Mouse (Mus musculus) hindbrain, embryonic 15.5 days (tissue): ENCODE data around the gene Icam5. TPM values are rescaled to one million over a fixed set of nuclear protein-coding genes. Genes with fewer than 3 reads are reported as not detected.
A peak's percentile ranks its signal among the peaks of the same experiment; 100 is the strongest.
"Not testable (repeated sequence)": the region's sequence is repeated elsewhere in the genome, so short reads cannot be mapped to it uniquely, and the experiment has no call there.

Experiments used
- ATAC-seq: fragments of 200-750 bp; cut with Nextera tagmentation; 2 replicates; pipeline ENCODE4 v1.8.0; 2017; ENCODE audit warnings: low read depth, moderate number of reproducible peaks, moderate TSS enrichment; ENCODE audit not compliant: low FRiP score
- H3K27ac ChIP-seq: fragments of 300-500 bp; sonication (generic); replicated peaks from 2 replicates; pipeline ENCODE4 v1.5.1; 2015; ENCODE audit warnings: mild to moderate bottlenecking, inconsistent platforms
- H3K27me3 ChIP-seq: fragments of 300-500 bp; sonication (generic); 2 replicates; pipeline ENCODE4 v1.6.1; 2015; ENCODE audit warnings: control low read depth, inconsistent platforms
- H3K36me3 ChIP-seq: fragments of 300-500 bp; sonication (generic); 2 replicates; pipeline ENCODE4 v1.6.1; 2015; ENCODE audit warnings: control low read depth, inconsistent platforms
- H3K4me1 ChIP-seq: fragments of 300-500 bp; sonication (generic); replicated peaks from 2 replicates; pipeline ENCODE4 v1.6.1; 2015; ENCODE audit warnings: control low read depth, inconsistent platforms
- H3K4me2 ChIP-seq: fragments of 300-500 bp; sonication (generic); 2 replicates; pipeline ENCODE4 v1.6.1; 2015; ENCODE audit warnings: moderate library complexity, mild to moderate bottlenecking, inconsistent platforms
- H3K4me3 ChIP-seq: fragments of 300-500 bp; sonication (generic); 2 replicates; pipeline ENCODE4 v1.5.1; 2015; ENCODE audit warnings: mild to moderate bottlenecking, inconsistent platforms
- H3K9ac ChIP-seq: fragments of 300-500 bp; sonication (generic); 2 replicates; pipeline ENCODE4 v1.6.1; 2015; ENCODE audit warnings: inconsistent platforms
- H3K9me3 ChIP-seq: fragments of 300-500 bp; sonication (generic); 2 replicates; pipeline ENCODE4 v1.6.1; 2016; ENCODE audit warnings: control low read depth, inconsistent platforms
- WGBS: fragments of 180-500 bp; shearing (Covaris S2); methylation state at CpG from one replicate; pipeline ENCODE4 v1.1.7; 2015; 5-methylcytosine and 5-hydroxymethylcytosine counted together
- polyA plus RNA-seq: library from polyadenylated mRNA; unstranded; fragments of >200 nt; fragmentation: Nextera tagmentation; extraction: Ambion mirVana; gene quantifications from 2 replicates; pipeline ENCODE4 v1.2.1, GENCODE M21; 2015

The Icam5 gene
- polyA plus RNA-seq, 1 experiment from 2014 or later, result 2.6 TPM

GRCm38 (mm10) chr9:21001651-21002200 is 30.1 kb upstream of the Icam5 start:
- ATAC-seq, result no peak
- Histone ChIP-seq H3K4me1 (peaks cover 14% of the 10 kb centered on the region), H3K27me3 (no peaks in the 10 kb centered on the region), H3K4me3 (no peak overlapping the region), H3K4me2 (peak overlapping the region; percentile 73), H3K36me3 (peaks cover 18% of the 10 kb centered on the region), H3K9me3 (no peaks in the 10 kb centered on the region), H3K9ac (no peak overlapping the region), H3K27ac (no peak overlapping the region)
- WGBS, result 75% methylated on average over 6 of the region's 6 CpGs

GRCm38 (mm10) chr9:21002270-21002626 is 29.6 kb upstream of the Icam5 start:
- no peaks in the 10 kb centered on the region for H3K27me3 ChIP-seq
- peaks cover 23% of the 10 kb centered on the region for H3K36me3 ChIP-seq
- H3K4me2 ChIP-seq, result peak overlapping the region; percentile 73
- H3K27ac ChIP-seq, result peak overlapping the region; percentile 81
- peak overlapping the region; percentile 63 for H3K9ac ChIP-seq
- peak; percentile 54; the same call in 1 of the 2 replicates for ATAC-seq
- H3K4me3 ChIP-seq, result peak overlapping the region; percentile 69
- 9% methylated on average over 7 of the region's 7 CpGs for WGBS
- no peaks in the 10 kb centered on the region for H3K9me3 ChIP-seq
- H3K4me1 ChIP-seq, result peaks cover 14% of the 10 kb centered on the region

- Histone ChIP-seq H3K4me1 (peaks cover 14% of the 10 kb centered on the region), H3K27ac (peak within 1 kb of the TSS; percentile 81), H3K9me3 (no peaks in the 10 kb centered on the region), H3K4me2 (peak within 1 kb of the TSS; percentile 73), H3K36me3 (peaks cover 29% of the 10 kb centered on the region), H3K9ac (peak within 1 kb of the TSS; percentile 63), H3K27me3 (no peaks in the 10 kb centered on the region), H3K4me3 (peak within 1 kb of the TSS; percentile 69)
- WGBS, result under 1% methylated on average over 72 of the region's 72 CpGs
- ATAC-seq, result peak; percentile 92
Measured at GRCm38 (mm10) chr9:21002627-21003551, 29.0 kb upstream of the Icam5 start, which contains the start of gene Mrpl4. TSS of gene Mrpl4 (plus strand) at chr9:21002738.

- Histone ChIP-seq H3K27ac (no peak overlapping the region), H3K36me3 (peaks cover 44% of the 10 kb centered on the region), H3K4me3 (no peak overlapping the region), H3K4me2 (no peak overlapping the region), H3K4me1 (peaks cover 14% of the 10 kb centered on the region), H3K27me3 (0 out of 2 replicates have a peak, but pooled peaks cover 3% of the 10 kb centered on the region), H3K9me3 (no peaks in the 10 kb centered on the region), H3K9ac (no peak overlapping the region)
- WGBS, result 93% methylated on average over 10 of the region's 10 CpGs
- no peak for ATAC-seq
Measured at GRCm38 (mm10) chr9:21007313-21007952, 24.4 kb upstream of the Icam5 start.

GRCm38 (mm10) chr9:21008007-21008406 is 23.9 kb upstream of the Icam5 start:
- Histone ChIP-seq H3K36me3 (peaks cover 44% of the 10 kb centered on the region), H3K27ac (no peak overlapping the region), H3K4me3 (no peak overlapping the region), H3K4me1 (peaks cover 14% of the 10 kb centered on the region), H3K9ac (no peak overlapping the region), H3K27me3 (peaks cover 3% of the 10 kb centered on the region; the same call in 1 of the 2 replicates), H3K4me2 (no peak overlapping the region), H3K9me3 (no peaks in the 10 kb centered on the region)
- ATAC-seq, result no peak
- 84% methylated on average over 7 of the region's 7 CpGs for WGBS

- Histone ChIP-seq H3K9ac (no peak overlapping the region), H3K4me2 (no peak overlapping the region), H3K9me3 (no peaks in the 10 kb centered on the region), H3K4me1 (peaks cover 6% of the 10 kb centered on the region), H3K36me3 (peaks cover 37% of the 10 kb centered on the region), H3K27ac (no peak overlapping the region), H3K4me3 (no peak overlapping the region), H3K27me3 (peaks cover 26% of the 10 kb centered on the region)
- no peak for ATAC-seq
- WGBS, result 69% methylated on average over 2 of the region's 2 CpGs
Measured at GRCm38 (mm10) chr9:21010362-21010761, 21.5 kb upstream of the Icam5 start.

- H3K4me1 ChIP-seq, result peaks cover 12% of the 10 kb centered on the region
- ATAC-seq, H3K4me2 ChIP-seq, H3K4me3 ChIP-seq, H3K27ac ChIP-seq, H3K9me3 ChIP-seq, H3K9ac ChIP-seq: not testable (repeated sequence)
- 77% methylated on average over 9 of the region's 9 CpGs for WGBS
- peaks cover 33% of the 10 kb centered on the region for H3K27me3 ChIP-seq
- peaks cover 33% of the 10 kb centered on the region for H3K36me3 ChIP-seq
Measured at GRCm38 (mm10) chr9:21010939-21011541, 20.8 kb upstream of the Icam5 start.

- no peak for ATAC-seq
Measured at GRCm38 (mm10) chr9:21011846-21012312, 20.0 kb upstream of the Icam5 start.

GRCm38 (mm10) chr9:21012368-21012767 is 19.5 kb upstream of the Icam5 start:
- Histone ChIP-seq H3K36me3 (peaks cover 20% of the 10 kb centered on the region), H3K4me2 (no peak overlapping the region), H3K9ac (no peak overlapping the region), H3K9me3 (no peaks in the 10 kb centered on the region), H3K4me1 (peaks cover 12% of the 10 kb centered on the region), H3K27ac (no peak overlapping the region; the same call in 1 of the 2 replicates), H3K4me3 (no peak overlapping the region), H3K27me3 (peaks cover 45% of the 10 kb centered on the region)
- ATAC-seq, result no peak
- WGBS, result 60% methylated on average over 1 of the region's 1 CpGs

More at GRCm38 (mm10) chr9:21011846-21012312, 20.0 kb upstream of the Icam5 start:
- no peak overlapping the region; the same call in 1 of the 2 replicates for H3K27ac ChIP-seq
- H3K4me1 ChIP-seq, result peaks cover 12% of the 10 kb centered on the region
- H3K9me3 ChIP-seq, result no peaks in the 10 kb centered on the region
- 73% methylated on average over 5 of the region's 5 CpGs for WGBS
- H3K27me3 ChIP-seq, result peaks cover 40% of the 10 kb centered on the region
- no peak overlapping the region for H3K4me3 ChIP-seq
- no peak overlapping the region for H3K4me2 ChIP-seq
- peaks cover 25% of the 10 kb centered on the region for H3K36me3 ChIP-seq
- no peak overlapping the region for H3K9ac ChIP-seq

- H3K4me3 ChIP-seq, result peak overlapping the region; percentile 25
- H3K27ac ChIP-seq, result no peak overlapping the region
- 0 out of 2 replicates have a peak, but pooled peaks have one; percentile 41 for ATAC-seq
- 1% methylated on average over 29 of the region's 29 CpGs for WGBS
- no peaks in the 10 kb centered on the region for H3K36me3 ChIP-seq
- peak overlapping the region; percentile 50 for H3K4me2 ChIP-seq
- no peaks in the 10 kb centered on the region for H3K9me3 ChIP-seq
- peaks cover 12% of the 10 kb centered on the region for H3K4me1 ChIP-seq
- H3K27me3 ChIP-seq, result peaks cover 59% of the 10 kb centered on the region
- no peak overlapping the region; the same call in 1 of the 2 replicates for H3K9ac ChIP-seq
Measured at GRCm38 (mm10) chr9:21014691-21015570, 16.9 kb upstream of the Icam5 start.
